Mouse (Mus musculus) MEL (cell line): ENCODE data around the gene Hsp90aa1. TPM values are rescaled to one million over a fixed set of nuclear protein-coding genes. Genes with fewer than 3 reads are reported as not detected.

Source experiments
- DNase-seq: peaks from one replicate; pipeline ENCODE4 v3.0.0; 2011; ENCODE audit warnings: low read depth, low spot score
- H3K27ac ChIP-seq: 2 replicates; pipeline ENCODE4 v1.5.1; 2012; ENCODE audit warnings: low read depth, mild to moderate bottlenecking, control low read depth, low read length, moderate library complexity; ENCODE audit not compliant: control insufficient read depth
- H3K27me3 ChIP-seq, 2 experiments: fragments of 150-350 bp in 1 of 2; sonication (generic) in 1 of 2; 2 replicates each; pipeline ENCODE4 v1.6.1; 2012; ENCODE audit warnings: low read length in 2 of 2, mild to moderate bottlenecking in 2 of 2, improper control_type of control experiment in 1 of 2, moderate library complexity in 1 of 2; ENCODE audit not compliant: insufficient read depth in 2 of 2, control insufficient read depth in 1 of 2
- H3K36me3 ChIP-seq, 2 experiments: 2 replicates each; pipeline ENCODE4 v1.6.1; 2012 to 2014; ENCODE audit warnings: low read length in 2 of 2, improper control_type of control experiment in 1 of 2, inconsistent platforms in 1 of 2, mild to moderate bottlenecking in 1 of 2; ENCODE audit not compliant: insufficient read depth in 2 of 2, control insufficient read depth in 1 of 2
- H3K4me1 ChIP-seq, 2 experiments: fragments of 150-350 bp in 1 of 2; sonication (generic) in 1 of 2; 2 replicates each; pipeline ENCODE4 v1.6.1; 2012; ENCODE audit warnings: low read length in 2 of 2, improper control_type of control experiment in 1 of 2, mild to moderate bottlenecking in 1 of 2; ENCODE audit not compliant: insufficient read depth in 2 of 2, control insufficient read depth in 1 of 2
- H3K4me3 ChIP-seq, 2 experiments: fragments of 150-350 bp in 1 of 2; sonication (generic) in 1 of 2; 2 replicates each; pipeline ENCODE4 v1.5.1; 2012; ENCODE audit warnings: low read depth in 2 of 2, low read length in 2 of 2, mild to moderate bottlenecking in 2 of 2, moderate library complexity in 2 of 2, control low read depth in 1 of 2, improper control_type of control experiment in 1 of 2; ENCODE audit not compliant: control insufficient read depth in 1 of 2, insufficient read depth in 1 of 2
- H3K79me2 ChIP-seq: 2 replicates; pipeline ENCODE4 v1.6.1; 2012; ENCODE audit warnings: mild to moderate bottlenecking, low read length, moderate library complexity; ENCODE audit not compliant: control insufficient read depth, poor library complexity, insufficient read depth
- H3K9ac ChIP-seq: 2 replicates; pipeline ENCODE4 v1.6.1; 2012; ENCODE audit warnings: low read depth, mild to moderate bottlenecking, control low read depth, low read length, moderate library complexity; ENCODE audit not compliant: control insufficient read depth, poor library complexity, severe bottlenecking
- H3K9me3 ChIP-seq: fragments of 150-350 bp; sonication (generic); replicated peaks from 2 replicates; pipeline ENCODE4 v1.6.1; 2012; ENCODE audit warnings: mild to moderate bottlenecking, low read length, improper control_type of control experiment, moderate library complexity; ENCODE audit not compliant: insufficient read depth
- CHD1 ChIP-seq: IDR thresholded peaks from 2 replicates; pipeline ENCODE4 v1.6.1; 2012; ENCODE audit warnings: low read depth, mild to moderate bottlenecking, inconsistent platforms, low read length, improper control_type of control experiment
- CHD2 ChIP-seq: IDR thresholded peaks from 2 replicates; pipeline ENCODE4 v1.6.1; 2011; ENCODE audit warnings: low read length, improper control_type of control experiment
- ELF1 ChIP-seq: IDR thresholded peaks from 2 replicates; pipeline ENCODE4 v1.6.1; 2014; ENCODE audit warnings: low read depth, mild to moderate bottlenecking, inconsistent platforms, low read length, improper control_type of control experiment, moderate library complexity
- EP300 ChIP-seq, 2 experiments: IDR thresholded peaks; 2 replicates each; pipeline ENCODE4 v1.6.1; 2011; ENCODE audit warnings: improper control_type of control experiment in 2 of 2, low read length in 2 of 2, low read depth in 1 of 2, mild to moderate bottlenecking in 1 of 2
- ETS1 ChIP-seq: IDR thresholded peaks from 2 replicates; pipeline ENCODE4 v1.6.1; 2012; ENCODE audit warnings: low read depth, mild to moderate bottlenecking, inconsistent platforms, low read length, improper control_type of control experiment, moderate library complexity
- GABPA ChIP-seq: IDR thresholded peaks from 2 replicates; pipeline ENCODE4 v1.6.1; 2012; ENCODE audit warnings: low read depth, mild to moderate bottlenecking, inconsistent platforms, low read length, improper control_type of control experiment, moderate library complexity
- GATA1 ChIP-seq: IDR thresholded peaks from 2 replicates; pipeline ENCODE4 v1.6.1; 2011; ENCODE audit warnings: low read depth, low read length, improper control_type of control experiment
- HCFC1 ChIP-seq: IDR thresholded peaks from 2 replicates; pipeline ENCODE4 v1.6.1; 2012; ENCODE audit warnings: low read depth, mild to moderate bottlenecking, inconsistent platforms, low read length, improper control_type of control experiment, moderate library complexity
- MAFK ChIP-seq: IDR thresholded peaks from 2 replicates; pipeline ENCODE4 v1.6.1; 2011; ENCODE audit warnings: low read depth, mild to moderate bottlenecking, low read length, improper control_type of control experiment, borderline replicate concordance
- MAX ChIP-seq: IDR thresholded peaks from 2 replicates; pipeline ENCODE4 v1.6.1; 2011; ENCODE audit warnings: low read length, improper control_type of control experiment
- MAZ ChIP-seq: IDR thresholded peaks from 2 replicates; pipeline ENCODE4 v1.6.1; 2012; ENCODE audit warnings: low read depth, mild to moderate bottlenecking, inconsistent platforms, low read length, improper control_type of control experiment
- MEF2A ChIP-seq: IDR thresholded peaks from 2 replicates; pipeline ENCODE4 v1.6.1; 2014; ENCODE audit warnings: low read depth, mild to moderate bottlenecking, inconsistent platforms, low read length, improper control_type of control experiment; ENCODE audit not compliant: poor library complexity, insufficient replicate concordance, severe bottlenecking; ENCODE audit errors: extremely low read depth
- MXI1 ChIP-seq: IDR thresholded peaks from 2 replicates; pipeline ENCODE4 v1.6.1; 2011; ENCODE audit warnings: mild to moderate bottlenecking, low read depth, low read length, improper control_type of control experiment
- NELFE ChIP-seq: IDR thresholded peaks from 2 replicates; pipeline ENCODE4 v1.6.1; 2011; ENCODE audit warnings: low read depth, low read length, improper control_type of control experiment
- NRF1 ChIP-seq: IDR thresholded peaks from 2 replicates; pipeline ENCODE4 v1.6.1; 2014; ENCODE audit warnings: low read depth, mild to moderate bottlenecking, inconsistent platforms, low read length, improper control_type of control experiment, moderate library complexity; ENCODE audit not compliant: poor library complexity, insufficient read depth, severe bottlenecking
- POLR2AphosphoS2 ChIP-seq: IDR thresholded peaks from 2 replicates; pipeline ENCODE4 v1.6.1; 2011; ENCODE audit warnings: low read length, improper control_type of control experiment
- POLR2AphosphoS5 ChIP-seq: IDR thresholded peaks from 2 replicates; pipeline ENCODE4 v1.6.1; 2012; ENCODE audit warnings: low read depth, borderline replicate concordance, mild to moderate bottlenecking, inconsistent platforms, low read length, moderate library complexity, mixed read lengths
- RAD21 ChIP-seq: IDR thresholded peaks from 2 replicates; pipeline ENCODE4 v1.6.1; 2011; ENCODE audit warnings: mild to moderate bottlenecking, low read depth, low read length, improper control_type of control experiment
- RCOR1 ChIP-seq: IDR thresholded peaks from 2 replicates; pipeline ENCODE4 v1.6.1; 2012; ENCODE audit warnings: low read depth, mild to moderate bottlenecking, inconsistent platforms, low read length, improper control_type of control experiment
- TAL1 ChIP-seq: IDR thresholded peaks from 2 replicates; pipeline ENCODE4 v1.6.1; 2012; ENCODE audit warnings: mild to moderate bottlenecking, inconsistent platforms, low read length, moderate library complexity, mixed read lengths
- TBP ChIP-seq: IDR thresholded peaks from 2 replicates; pipeline ENCODE4 v1.8.0; 2011; ENCODE audit warnings: low read depth, low read length, improper control_type of control experiment
- UBTF ChIP-seq: IDR thresholded peaks from 2 replicates; pipeline ENCODE4 v1.6.1; 2012; ENCODE audit warnings: low read depth, mild to moderate bottlenecking, inconsistent platforms, low read length, improper control_type of control experiment, moderate library complexity, borderline replicate concordance; ENCODE audit not compliant: insufficient read depth
- USF2 ChIP-seq, 2 experiments: IDR thresholded peaks; 2 replicates each; pipeline ENCODE4 v1.6.1; 2011 to 2012; ENCODE audit warnings: improper control_type of control experiment in 2 of 2, low read length in 2 of 2, borderline replicate concordance in 1 of 2, inconsistent platforms in 1 of 2, low read depth in 1 of 2, mild to moderate bottlenecking in 1 of 2; ENCODE audit not compliant: insufficient read depth in 1 of 2
- ZC3H11A ChIP-seq: IDR thresholded peaks from 2 replicates; pipeline ENCODE4 v1.6.1; 2012; ENCODE audit warnings: low read depth, mild to moderate bottlenecking, inconsistent platforms, low read length, improper control_type of control experiment
- ZMIZ1 ChIP-seq: IDR thresholded peaks from 2 replicates; pipeline ENCODE4 v1.6.1; 2012; ENCODE audit warnings: low read depth, mild to moderate bottlenecking, inconsistent platforms, low read length, improper control_type of control experiment, moderate library complexity
- ZNF384 ChIP-seq: IDR thresholded peaks from 2 replicates; pipeline ENCODE4 v1.6.1; 2012; ENCODE audit warnings: low read depth, mild to moderate bottlenecking, inconsistent platforms, low read length, improper control_type of control experiment
- polyA plus RNA-seq, 2 experiments: library from polyadenylated mRNA; stranded (reverse) in 1 of 2; unstranded in 1 of 2; fragments of >175 nt in 1 of 2; fragments of >200 nt in 1 of 2; gene quantifications; 2 replicates each; pipeline versions ENCODE4 v1.2.1 to v1.2.4; 2012; ENCODE audit warnings: low replicate concordance in 2 of 2, low read depth in 1 of 2; ENCODE audit not compliant: insufficient read length in 2 of 2, insufficient read depth in 1 of 2, missing spikeins in 1 of 2
- total RNA-seq: library from RNA; depleted of rRNA; stranded (reverse); fragments of 300-350 nt; gene quantifications from 2 replicates; pipeline ENCODE4 v1.2.3, GENCODE M21; 2012

Hsp90aa1 gene
- total and polyA plus RNA-seq, 3 experiments, result 913 to 1,509 (median 1,471) TPM

DNA sequence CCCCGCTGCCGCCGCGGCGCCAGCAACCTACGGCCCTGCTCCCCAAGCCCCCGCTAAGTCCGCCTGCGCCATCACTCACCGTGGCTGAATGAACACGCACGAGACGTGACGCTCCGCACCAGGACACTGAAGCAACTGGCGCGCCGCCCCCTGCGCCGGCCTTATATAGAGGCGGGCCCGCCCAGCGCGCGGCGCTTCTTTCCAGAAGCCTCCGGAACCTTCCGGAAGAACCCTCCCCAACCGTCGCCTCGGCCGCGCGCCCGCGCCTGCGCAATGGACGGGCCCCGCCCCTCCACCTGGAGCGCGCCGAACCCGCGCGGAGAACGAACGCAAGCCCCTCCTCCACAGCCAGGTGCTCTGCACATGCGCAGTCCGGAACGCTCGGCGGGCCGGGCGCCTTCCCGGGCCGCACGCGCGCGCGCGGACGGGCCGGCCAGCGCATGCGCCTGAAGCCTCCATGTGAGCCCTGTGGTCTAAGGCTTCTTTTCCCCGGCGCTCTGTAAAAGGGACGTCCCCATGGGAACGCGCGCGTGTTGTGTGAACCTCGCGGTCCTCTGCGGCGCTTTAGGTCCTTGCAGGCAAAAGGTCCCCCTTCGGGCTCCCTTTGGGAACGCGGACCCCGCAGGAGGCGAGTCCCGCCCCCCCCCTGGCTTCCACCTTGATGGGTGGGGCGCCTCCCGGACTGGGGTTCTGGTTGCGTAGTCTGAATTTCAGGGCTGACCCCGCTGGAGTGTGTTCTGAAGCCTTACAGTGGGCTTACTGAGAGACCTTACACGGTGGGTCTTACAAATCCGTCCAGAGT lies 6.2 kb downstream of the Hsp90aa1 start (continued):
- TF ChIP-seq POLR2AphosphoS2 (peak; percentile 99), MXI1 (peak; percentile 58), RAD21 (no peak), TAL1 (no peak), HCFC1 (peak; percentile 77)

- Histone ChIP-seq H3K4me3 (peak overlapping the region; percentile 63 to 81), H3K36me3 (peaks cover 15 to 44% of the 10 kb centered on the region in 2 experiments), H3K27ac (peak overlapping the region; percentile 66), H3K9me3 (no peaks in the 10 kb centered on the region), H3K9ac (peak overlapping the region; percentile 86), H3K27me3 (no peaks in the 10 kb centered on the region), H3K4me1 (peaks cover 2 to 29% of the 10 kb centered on the region in 2 experiments; a peak in 3 of 4 replicates), H3K79me2 (peaks cover 35% of the 10 kb centered on the region)
- TF ChIP-seq POLR2AphosphoS2, result no peak
- TF ChIP-seq POLR2AphosphoS5, result no peak; the same call in 1 of the 2 replicates
- TF ChIP-seq NRF1, result 0 out of 2 replicates have a peak, but pooled peaks have one; percentile 37
- TF ChIP-seq GABPA, result no peak
- no peak for TF ChIP-seq MEF2A
- peak; percentile 68 for TF ChIP-seq MXI1
- no peak for TF ChIP-seq RCOR1
- TF ChIP-seq CHD1, result 0 out of 2 replicates have a peak, but pooled peaks have one; percentile 68
- TF ChIP-seq ELF1, result no peak
- TF ChIP-seq EP300 (IDR thresholded peaks at IDR 0.05; ENCODE audit: low read depth in 1 of 2, low read length in 2 of 2), result no peak
- TF ChIP-seq GATA1, result no peak
- no peak for TF ChIP-seq NELFE
- no peak for TF ChIP-seq HCFC1
- no peak for TF ChIP-seq ZC3H11A
- no peak for TF ChIP-seq ETS1
- TF ChIP-seq UBTF, result 0 out of 2 replicates have a peak, but pooled peaks have one; percentile 72
- TF ChIP-seq CHD2, result no peak
- TF ChIP-seq MAFK, result no peak
- no peak for TF ChIP-seq ZMIZ1
- TF ChIP-seq MAX, result peak; percentile 39; the same call in 1 of the 2 replicates
- TF ChIP-seq MAZ, result 0 out of 2 replicates have a peak, but pooled peaks have one; percentile 49
- no peak for TF ChIP-seq USF2 (IDR thresholded peaks at IDR 0.05; ENCODE audit: borderline replicate concordance in 1 of 2, insufficient read depth in 1 of 2, low read depth in 1 of 2, low read length in 2 of 2)
- TF ChIP-seq ZNF384, result no peak
- TF ChIP-seq TBP, result no peak
- peak; percentile 54 for DNase-seq
Measured at GRCm38 (mm10) chr12:110695676-110696171, 6.8 kb downstream of the Hsp90aa1 start.
